Mouse (Mus musculus): ENCODE data around the gene Fxyd4. TPM values are rescaled to one million over a fixed set of nuclear protein-coding genes. Genes with fewer than 3 reads are reported as not detected.

Gene Fxyd4
- total and polyA plus RNA-seq, 3 experiments = not detected

DNA sequence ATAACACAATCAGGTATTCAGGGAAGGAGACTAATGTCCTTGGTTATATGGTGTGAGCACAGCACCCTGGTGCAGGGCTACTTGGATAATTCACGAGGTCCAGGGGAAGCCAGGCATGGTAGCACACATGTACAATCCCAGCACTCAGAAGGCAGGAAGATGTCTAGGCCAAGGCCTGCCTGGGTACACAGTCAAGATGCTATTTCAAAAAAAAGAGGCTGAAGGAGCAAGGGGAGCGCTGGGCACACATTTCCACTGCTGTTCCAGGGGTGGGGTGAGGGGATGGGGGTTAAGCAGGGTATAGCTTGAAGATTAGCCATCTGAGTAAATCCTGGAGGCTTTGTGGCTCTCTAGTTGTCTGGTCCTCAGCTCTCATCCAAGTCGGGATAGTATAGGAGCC lies 33.7 kb downstream of the Fxyd4 start:
- no peaks in the 10 kb centered on the region for H3K27me3 ChIP-seq (replicated peaks)
- H3K4me2 ChIP-seq (ENCODE audit: insufficient read depth, low read depth, poor library complexity, severe bottlenecking) = no peak overlapping the region
- no peak for DNase-seq (ENCODE audit: extremely low read depth)
- H3K4me3 ChIP-seq (replicated peaks in 1 of 3; ENCODE audit: low read depth in 2 of 3, low read length in 2 of 3, poor library complexity in 1 of 3) = no peak overlapping the region
- peaks cover 0 to 5% of the 10 kb centered on the region in 2 experiments for H3K36me3 ChIP-seq (replicated peaks in 1 of 2; ENCODE audit: control insufficient read depth in 1 of 2, insufficient read depth in 1 of 2, low read length in 1 of 2)
- dilution Hi-C loops (cut with MboI; ENCODE audit: extremely low pct_ligation_motif_present, extremely low pct_unique_long_range_greater_than_20kb, low sequenced_read_pairs) (no loop called here), in situ Hi-C loops (cut with MboI; ENCODE audit: low pct_ligation_motif_present, low pct_unique_long_range_greater_than_20kb, low sequenced_read_pairs) (no loop called here)
- H3K27ac ChIP-seq (ENCODE audit: insufficient read depth, low read depth) = no peak overlapping the region
- no peak overlapping the region for H3K9ac ChIP-seq (ENCODE audit: insufficient read depth, low read depth)
- peaks cover 73% of the 10 kb centered on the region for H3K79me2 ChIP-seq (replicated peaks; ENCODE audit: control insufficient read depth, extremely low read depth, insufficient read depth, poor library complexity, severe bottlenecking)
- H3K9me3 ChIP-seq (replicated peaks; ENCODE audit: low read length) = no peaks in the 10 kb centered on the region
- no peak for TF ChIP-seq USF2 (conservative IDR thresholded peaks at IDR 0.05; ENCODE audit: low read depth, low read length)
- TF ChIP-seq MYC (IDR thresholded peaks at IDR 0.05; ENCODE audit: low read depth, low read length) = no peak
- no peak for TF ChIP-seq POLR2AphosphoS2 (IDR thresholded peaks at IDR 0.05; ENCODE audit: low read depth, low read length)
- no peak for TF ChIP-seq RCOR1 (conservative IDR thresholded peaks at IDR 0.05; ENCODE audit: low read depth, low read length)
- no peak for TF ChIP-seq ZMIZ1 (IDR thresholded peaks at IDR 0.05; ENCODE audit: low read depth, low read length)
- TF ChIP-seq EP300 (IDR thresholded peaks at IDR 0.05; ENCODE audit: low read length) = no peak
- TF ChIP-seq MAZ (IDR thresholded peaks at IDR 0.05; ENCODE audit: low read depth, low read length) = no peak
- no peak for TF ChIP-seq MAFK (IDR thresholded peaks at IDR 0.05; ENCODE audit: insufficient replicate concordance, low read length)
- no peak for TF ChIP-seq SMC3 (IDR thresholded peaks at IDR 0.05; ENCODE audit: low read depth, low read length)
- no peak for TF ChIP-seq JUND (conservative IDR thresholded peaks at IDR 0.05; ENCODE audit: low read depth, low read length)
- TF ChIP-seq NELFE (IDR thresholded peaks at IDR 0.05; ENCODE audit: low read depth, low read length) = no peak
- TF ChIP-seq RAD21 (IDR thresholded peaks at IDR 0.05; ENCODE audit: low read depth, low read length) = no peak
- TF ChIP-seq IRF4 (IDR thresholded peaks at IDR 0.05; ENCODE audit: low read depth, low read length) = no peak
- no peak for TF ChIP-seq PAX5 (IDR thresholded peaks at IDR 0.05; ENCODE audit: low read length)
- TF ChIP-seq MXI1 (IDR thresholded peaks at IDR 0.05; ENCODE audit: low read depth, low read length) = no peak
- TF ChIP-seq CHD1 (IDR thresholded peaks at IDR 0.05; ENCODE audit: low read depth, low read length) = no peak
- TF ChIP-seq MAX (IDR thresholded peaks at IDR 0.05; ENCODE audit: low read length) = no peak
- no peak for TF ChIP-seq USF1 (IDR thresholded peaks at IDR 0.05; ENCODE audit: low read depth, low read length)
- peaks cover 9 to 30% of the 10 kb centered on the region in 2 experiments; a peak in 3 of 4 replicates for H3K4me1 ChIP-seq (ENCODE audit: control insufficient read depth in 1 of 2, insufficient read depth in 2 of 2)

GRCm38 (mm10) chr6:117902556-117902955 lies 34.9 kb downstream of the Fxyd4 start:
- TF ChIP-seq NELFE (IDR thresholded peaks at IDR 0.05; ENCODE audit: low read depth, low read length) = no peak
- no peak for TF ChIP-seq UBTF (IDR thresholded peaks at IDR 0.05; ENCODE audit: low read depth, low read length)
- TF ChIP-seq BHLHE40 (IDR thresholded peaks at IDR 0.05; ENCODE audit: low read depth, low read length) = no peak
- no peak for TF ChIP-seq ZKSCAN1 (IDR thresholded peaks at IDR 0.05; ENCODE audit: borderline replicate concordance, low read depth, low read length)
- no peak for TF ChIP-seq CTCF (conservative IDR thresholded peaks at IDR 0.05 in 1 of 2, IDR thresholded peaks at IDR 0.05 in 1 of 2; ENCODE audit: low read depth in 2 of 2, low read length in 2 of 2)
- no peak for TF ChIP-seq SMC3 (IDR thresholded peaks at IDR 0.05; ENCODE audit: low read depth, low read length)
- Histone ChIP-seq H3K27ac (ENCODE audit: insufficient read depth, low read depth) (no peak overlapping the region), H3K4me3 (replicated peaks in 1 of 3; ENCODE audit: low read depth in 2 of 3, low read length in 2 of 3, poor library complexity in 1 of 3) (peak overlapping the region; percentile 19 to 44 (median 20)), H3K36me3 (replicated peaks in 1 of 2; ENCODE audit: control insufficient read depth in 1 of 2, insufficient read depth in 1 of 2, low read length in 1 of 2) (peaks cover 0 to 5% of the 10 kb centered on the region in 2 experiments), H3K27me3 (replicated peaks) (no peaks in the 10 kb centered on the region), H3K79me2 (replicated peaks; ENCODE audit: control insufficient read depth, extremely low read depth, insufficient read depth, poor library complexity, severe bottlenecking) (peaks cover 61% of the 10 kb centered on the region), H3K4me2 (ENCODE audit: insufficient read depth, low read depth, poor library complexity, severe bottlenecking) (peak overlapping the region; percentile 98), H3K4me1 (ENCODE audit: control insufficient read depth in 1 of 2, insufficient read depth in 2 of 2) (peaks cover 9 to 30% of the 10 kb centered on the region in 2 experiments; a peak in 3 of 4 replicates), H3K9me3 (replicated peaks; ENCODE audit: low read length) (no peaks in the 10 kb centered on the region), H3K9ac (ENCODE audit: insufficient read depth, low read depth) (peak overlapping the region; percentile 88; the same call in 1 of the 2 replicates)
- in situ Hi-C loops (cut with MboI; ENCODE audit: low pct_ligation_motif_present, low pct_unique_long_range_greater_than_20kb, low sequenced_read_pairs) (no loop called here), dilution Hi-C loops (cut with MboI; ENCODE audit: extremely low pct_ligation_motif_present, extremely low pct_unique_long_range_greater_than_20kb, low sequenced_read_pairs) (no loop called here)
- DNase-seq (ENCODE audit: extremely low read depth) = no peak

Measured in CH12.LX (cell line).